Mouse (Mus musculus) embryonic fibroblast, embryonic 13.5 days (primary cell): Measurements from ENCODE around the gene Lsamp. TPM values are rescaled to one million over a fixed set of nuclear protein-coding genes. Genes with fewer than 3 reads are reported as not detected.

Experiments used
- H3K27ac ChIP-seq: 2 replicates; pipeline ENCODE4 v1.5.1; 2012; ENCODE audit warnings: low read length, control low read depth, inconsistent platforms; ENCODE audit not compliant: insufficient read depth
- H3K4me1 ChIP-seq: 2 replicates; pipeline ENCODE4 v1.6.1; 2011; ENCODE audit warnings: low read length; ENCODE audit not compliant: control insufficient read depth, insufficient read depth
- H3K4me3 ChIP-seq: 2 replicates; pipeline ENCODE4 v1.5.1; 2011; ENCODE audit warnings: mild to moderate bottlenecking, control low read depth, low read length; ENCODE audit not compliant: insufficient read depth
- CTCF ChIP-seq: IDR thresholded peaks from 2 replicates; pipeline ENCODE4 v1.5.1; 2011; ENCODE audit warnings: mild to moderate bottlenecking, control low read depth, low read length, moderate library complexity, borderline replicate concordance; ENCODE audit not compliant: insufficient read depth
- POLR2A ChIP-seq: IDR thresholded peaks from 2 replicates; pipeline ENCODE4 v1.6.1; 2011; ENCODE audit warnings: low read depth, mild to moderate bottlenecking, control low read depth, low read length, moderate library complexity
- polyA plus RNA-seq: library from polyadenylated mRNA; stranded (reverse); fragments of >200 nt; gene quantifications from 2 replicates; pipeline ENCODE4 v1.2.4, GENCODE M21; 2011; ENCODE audit warnings: low read depth; ENCODE audit not compliant: missing spikeins, insufficient read length

Gene Lsamp
- 0.40 TPM in 1 of 2 replicates, not detected in the other for polyA plus RNA-seq

DNA sequence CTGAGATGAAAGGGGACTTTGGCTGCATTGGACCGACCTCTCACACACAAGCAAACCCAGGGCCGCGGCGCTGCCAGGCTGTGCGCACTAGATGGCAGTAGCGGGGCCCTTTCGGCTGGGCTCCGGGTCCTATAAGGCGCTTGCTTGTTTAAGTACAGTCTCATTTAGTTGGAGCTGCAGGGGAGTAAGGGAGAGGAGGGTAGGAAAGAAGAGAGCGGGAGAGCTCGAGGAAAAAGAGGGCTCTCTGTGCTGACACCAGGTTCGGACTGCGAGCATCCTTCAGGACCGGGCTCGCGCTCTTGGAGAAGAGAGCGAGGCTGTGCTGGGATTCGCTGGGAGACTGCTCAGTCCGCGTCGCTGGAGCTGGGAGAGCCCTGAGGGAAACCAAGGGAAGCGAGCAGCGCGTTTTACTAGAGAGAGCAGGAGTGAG is at the start of gene Lsamp:
TSS of gene Lsamp (plus strand) at position 157 of the 430 bp plus-strand sequence.
- H3K4me3 ChIP-seq = peak within 1 kb of the TSS; percentile 61
- no peaks in the 10 kb centered on the region for H3K4me1 ChIP-seq
- no peak within 1 kb of the TSS for H3K27ac ChIP-seq
- TF ChIP-seq POLR2A (no peak), CTCF (peak; percentile 44; the same call in 1 of the 2 replicates)

DNA sequence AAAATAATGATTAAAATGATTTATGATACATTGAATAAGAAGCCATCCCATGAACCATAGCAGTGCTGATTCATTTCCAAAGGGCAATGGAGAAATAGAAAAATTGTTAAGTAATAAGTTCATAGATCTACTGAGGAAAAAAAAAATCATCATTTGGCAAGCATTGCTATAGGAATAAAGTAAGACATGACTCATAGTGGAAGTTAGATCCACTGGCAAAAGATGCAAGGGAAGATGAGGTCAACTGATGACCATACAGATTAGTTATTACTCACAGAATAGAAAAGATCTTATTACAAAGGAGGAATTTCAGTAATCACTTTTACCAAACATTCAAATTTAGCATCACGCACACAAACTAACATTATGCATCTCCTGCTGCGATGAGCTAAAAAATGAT is 26.5 kb upstream of the Lsamp start:
- TF ChIP-seq POLR2A (no peak), CTCF (no peak)
- no peaks in the 10 kb centered on the region for H3K4me1 ChIP-seq
- H3K27ac ChIP-seq = no peak overlapping the region
- H3K4me3 ChIP-seq = no peak overlapping the region

DNA sequence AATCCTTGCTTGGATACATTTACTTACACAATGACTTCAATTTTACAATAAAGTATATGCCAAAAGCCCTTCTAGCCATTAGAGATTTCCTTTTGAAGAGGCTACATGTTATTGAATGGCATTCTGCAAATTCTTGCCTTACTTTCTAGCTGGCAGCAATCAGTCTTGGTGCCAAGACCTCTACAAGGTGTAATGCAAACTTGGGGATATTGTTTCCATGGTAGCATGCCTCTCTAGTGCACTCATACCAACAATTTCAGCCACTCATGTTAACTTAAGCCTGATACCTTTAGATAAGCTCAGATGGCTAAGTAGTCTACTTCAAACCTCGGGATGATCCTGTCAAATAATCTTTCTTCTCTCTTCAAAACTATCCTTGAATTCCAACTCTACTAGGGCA is 11.4 kb upstream of the Lsamp start:
- Histone ChIP-seq H3K27ac (no peak overlapping the region), H3K4me3 (no peak overlapping the region), H3K4me1 (no peaks in the 10 kb centered on the region)
- TF ChIP-seq CTCF (no peak), POLR2A (no peak)

DNA sequence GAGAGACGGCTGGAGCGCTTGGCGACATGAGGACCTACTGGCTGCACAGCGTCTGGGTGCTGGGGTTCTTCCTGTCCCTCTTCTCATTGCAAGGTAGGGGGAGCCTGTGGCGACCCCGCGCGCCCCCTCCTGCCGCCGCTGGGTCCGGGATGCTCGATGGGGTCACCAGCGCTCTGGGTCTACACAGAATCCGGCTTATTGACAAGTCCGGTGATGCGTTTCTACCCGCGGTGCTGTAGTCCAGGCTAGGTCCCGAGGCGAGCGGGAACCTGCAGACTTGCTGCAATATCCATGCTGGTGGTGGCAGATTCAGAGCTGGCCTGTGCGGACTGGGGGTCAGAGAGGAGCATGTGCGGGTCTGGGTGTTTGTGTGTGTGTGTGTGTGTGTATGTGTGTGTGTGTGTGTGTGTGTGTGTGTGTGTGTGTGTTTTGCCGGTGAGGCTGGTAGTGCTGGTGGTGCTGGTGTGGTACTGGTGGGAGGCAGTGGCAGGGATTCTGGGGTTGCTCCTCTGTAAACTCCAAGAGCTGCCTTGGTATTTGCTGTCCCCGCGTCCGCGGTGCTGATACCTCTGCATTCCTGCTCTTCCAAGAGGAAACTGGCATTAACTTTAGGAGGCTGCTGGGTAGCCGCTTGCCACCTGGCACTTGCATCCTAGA is 602 bp downstream of the Lsamp start:
- TF ChIP-seq POLR2A (no peak), CTCF (no peak)
- no peaks in the 10 kb centered on the region for H3K4me1 ChIP-seq
- H3K4me3 ChIP-seq = peak overlapping the region; percentile 61
- H3K27ac ChIP-seq = no peak overlapping the region

DNA sequence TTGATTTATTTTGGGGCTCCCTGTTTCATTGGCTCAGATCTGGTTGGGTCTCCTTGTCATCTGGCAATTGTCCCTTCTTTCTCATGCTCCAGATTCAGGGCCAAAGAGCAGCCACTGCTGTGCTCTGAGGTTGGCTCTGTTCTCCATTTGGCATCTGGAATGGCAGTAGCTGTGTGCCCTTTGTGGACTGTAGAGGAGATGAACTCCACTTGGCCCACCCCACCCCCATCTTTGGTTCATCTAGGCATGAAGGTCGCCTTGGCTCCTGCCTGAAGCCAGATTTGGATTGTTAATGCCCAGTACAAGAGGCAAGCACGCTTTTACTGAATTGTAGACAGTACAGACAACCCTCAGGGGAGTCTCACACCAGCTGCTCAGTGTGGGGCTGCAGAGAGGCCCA is 4.3 kb downstream of the Lsamp start:
- no peak overlapping the region for H3K27ac ChIP-seq
- no peak overlapping the region for H3K4me3 ChIP-seq
- no peaks in the 10 kb centered on the region for H3K4me1 ChIP-seq
- no peak for TF ChIP-seq POLR2A
- no peak for TF ChIP-seq CTCF

DNA sequence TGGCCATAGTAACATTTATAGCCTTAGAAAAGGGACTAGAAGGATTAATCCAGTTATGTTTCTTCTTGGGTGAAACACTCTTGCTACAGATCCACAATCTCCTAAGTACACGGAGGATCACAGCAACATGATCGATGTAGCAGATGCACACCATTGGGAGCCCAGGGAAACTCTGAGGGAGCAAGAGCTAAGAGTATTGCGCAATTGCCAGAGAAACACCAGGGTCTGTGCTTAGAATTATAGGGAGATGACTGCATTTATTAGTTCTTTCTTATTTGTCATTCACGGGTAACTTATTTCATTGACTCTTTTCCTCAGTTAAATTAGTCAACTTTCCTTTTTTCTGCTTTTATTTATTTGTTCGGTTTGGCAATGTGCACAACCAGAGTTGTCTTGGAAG is 10.7 kb downstream of the Lsamp start:
- Histone ChIP-seq H3K27ac (no peak overlapping the region), H3K4me1 (no peaks in the 10 kb centered on the region), H3K4me3 (no peak overlapping the region)
- TF ChIP-seq POLR2A = no peak
- TF ChIP-seq CTCF = no peak

DNA sequence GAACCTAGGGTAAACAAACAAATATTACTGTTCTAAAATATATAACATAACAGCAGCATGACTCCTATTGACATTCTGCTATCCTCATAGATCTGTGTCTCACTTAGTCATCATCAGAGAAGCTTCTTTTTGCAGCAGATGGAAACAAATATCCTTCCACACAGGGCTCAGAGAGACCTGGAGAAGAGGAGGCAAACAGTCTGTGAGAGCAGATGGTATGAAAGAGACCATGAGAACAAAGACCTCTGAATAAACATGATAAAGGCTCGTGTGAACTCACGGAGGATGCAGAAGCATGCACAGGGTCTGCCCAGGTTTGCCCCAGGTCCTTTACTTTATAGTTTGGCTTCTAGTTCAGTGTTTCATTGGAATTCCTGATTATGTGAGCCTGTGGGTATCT is 24.6 kb downstream of the Lsamp start:
- TF ChIP-seq CTCF = no peak
- TF ChIP-seq POLR2A = no peak

DNA sequence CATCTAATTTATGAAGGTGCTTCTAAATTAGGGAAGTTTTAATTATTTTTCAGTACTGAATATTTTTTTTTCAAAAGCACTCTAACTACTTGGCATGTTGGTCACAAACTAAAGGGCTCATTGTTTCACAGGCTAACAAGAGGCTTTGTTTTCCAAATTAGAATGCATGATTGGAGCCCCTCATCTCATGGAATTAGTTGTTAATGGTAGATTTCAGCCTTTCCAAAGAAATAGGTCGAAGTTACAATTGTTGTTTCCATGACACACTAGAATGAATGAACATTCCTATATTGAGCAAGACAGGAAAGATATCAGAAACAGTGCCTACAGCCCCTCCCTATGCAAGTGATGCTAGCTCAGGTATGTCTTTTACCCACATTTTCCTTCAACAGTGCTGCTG is 26.9 kb downstream of the Lsamp start:
- TF ChIP-seq POLR2A = no peak
- no peak for TF ChIP-seq CTCF
- Histone ChIP-seq H3K4me3 (no peak overlapping the region), H3K27ac (no peak overlapping the region), H3K4me1 (no peaks in the 10 kb centered on the region)

More for the DNA sequence above, 24.6 kb downstream of the Lsamp start:
- H3K27ac ChIP-seq = no peak overlapping the region
- H3K4me3 ChIP-seq = no peak overlapping the region
- H3K4me1 ChIP-seq = no peaks in the 10 kb centered on the region

DNA sequence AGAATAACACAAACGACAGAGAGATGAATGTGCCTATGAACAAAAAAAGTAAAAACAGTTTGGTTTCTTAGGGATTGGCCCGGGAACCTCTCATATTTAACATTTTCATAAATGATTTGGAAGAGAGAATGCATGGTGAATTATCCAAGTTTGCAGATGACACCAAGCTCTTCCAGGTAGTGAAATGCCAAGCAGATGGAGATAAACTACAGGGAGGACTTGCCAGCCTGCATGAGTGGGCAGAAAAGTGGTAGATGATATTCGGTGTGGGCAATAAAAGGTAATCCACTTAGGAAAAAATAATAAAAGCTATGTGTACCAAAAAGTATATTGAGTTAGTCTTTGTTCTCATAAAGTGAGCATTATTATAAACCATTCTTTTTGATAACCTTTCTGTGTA is 38.5 kb downstream of the Lsamp start:
- Histone ChIP-seq H3K27ac (no peak overlapping the region), H3K4me3 (no peak overlapping the region), H3K4me1 (no peaks in the 10 kb centered on the region)
- TF ChIP-seq CTCF (no peak), POLR2A (no peak)

DNA sequence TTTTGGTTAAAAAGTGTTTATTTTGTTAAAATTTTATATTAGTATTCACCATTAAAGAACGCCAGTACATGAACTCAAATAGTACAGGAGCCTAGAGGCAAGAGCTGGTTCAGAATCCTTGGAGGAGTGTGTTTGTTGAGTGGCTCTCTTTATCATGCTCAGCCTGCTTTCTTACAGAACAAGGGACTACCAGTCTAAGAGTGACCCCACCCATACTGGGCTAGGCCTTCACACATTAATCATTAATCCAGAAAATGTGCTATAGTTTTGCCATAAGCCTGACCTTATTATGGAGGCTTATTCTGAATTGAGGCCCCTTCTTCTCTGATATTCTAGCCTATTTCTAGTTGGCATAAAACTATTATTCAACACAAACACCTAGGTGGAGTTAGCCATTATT is 52.6 kb downstream of the Lsamp start:
- no peaks in the 10 kb centered on the region for H3K4me1 ChIP-seq
- no peak for TF ChIP-seq POLR2A
- TF ChIP-seq CTCF = no peak
- H3K4me3 ChIP-seq = no peak overlapping the region
- no peak overlapping the region for H3K27ac ChIP-seq
